Mouse (Mus musculus) liver, adult 2 months (tissue): ENCODE results near the gene Vps8.

ENCODE experiments used
- CTCF ChIP-seq: fragments of 200-500 bp; IDR thresholded peaks from 2 replicates; pipeline ENCODE4 v1.5.1; 2011; ENCODE audit warnings: low read depth, low read length, control low read depth
- POLR2A ChIP-seq: fragments of 200-500 bp; IDR thresholded peaks from 2 replicates; pipeline ENCODE4 v1.6.1; 2011; ENCODE audit warnings: low read length, control low read depth; ENCODE audit not compliant: insufficient read depth; ENCODE audit errors: extremely low read depth

DNA sequence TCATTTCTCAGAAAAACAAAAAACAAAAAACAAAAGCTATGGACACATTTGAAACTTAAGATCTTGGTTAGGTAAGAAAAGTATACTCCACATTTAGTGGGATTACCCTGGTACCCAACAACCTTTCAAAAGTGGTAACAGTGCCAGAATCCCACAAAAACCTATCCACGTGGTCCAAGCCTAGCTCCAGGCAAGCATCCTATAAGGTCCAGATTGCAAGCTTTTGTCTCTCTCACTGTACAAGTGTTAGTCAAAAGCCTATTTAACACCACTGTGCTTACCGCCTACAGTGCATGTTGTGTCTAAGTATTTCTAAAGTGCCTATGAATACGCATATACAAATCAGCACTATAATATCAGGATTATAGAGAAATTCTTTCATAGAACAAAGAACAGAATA is 227.4 kb downstream of the Vps8 start:
- TF ChIP-seq CTCF (no peak), POLR2A (no peak)
